Mouse (Mus musculus) brain, embryonic 14.5 days (tissue): ENCODE results near the gene Erp29.

ENCODE experiments used
- CTCF ChIP-seq: fragments of 200-500 bp; IDR thresholded peaks from 2 replicates; pipeline ENCODE4 v1.5.1; 2012; ENCODE audit warnings: inconsistent platforms, mild to moderate bottlenecking, moderate library complexity, borderline replicate concordance; ENCODE audit not compliant: insufficient read depth, insufficient read length; ENCODE audit errors: extremely low read depth
- POLR2A ChIP-seq: fragments of 200-500 bp; IDR thresholded peaks from 2 replicates; pipeline ENCODE4 v1.6.1; 2012; ENCODE audit warnings: mild to moderate bottlenecking, inconsistent platforms, borderline replicate concordance; ENCODE audit not compliant: poor library complexity, insufficient read depth, insufficient read length, severe bottlenecking; ENCODE audit errors: extremely low read depth

GRCm38 (mm10) chr5:121389691-121390090 is 62.6 kb downstream of the Erp29 start:
- TF ChIP-seq CTCF (no peak), POLR2A (no peak)
